8 mouse cellular contexts compared by ENCODE assay signal in genomic region chr13:67843775-67844118, GRCm38 (mm10). TPM values are rescaled to one million over a fixed set of nuclear protein-coding genes. Genes with fewer than 3 reads are reported as not detected.
A peak's percentile ranks its signal among the peaks of the same experiment; 100 is the strongest.
DNase-seq lines count a peak whose midpoint lies in the region; ATAC-seq and TF ChIP-seq lines count a peak whose summit lies in the region.
"Had no signal": no experiment of that assay in that cellular context is flagged by ENCODE, and none has a peak within 500 bp of the region (broad histone marks: within the 10 kb centered on the region; RNA-seq: fewer than 3 reads in every experiment).

No protein-coding gene starts in this region.

- WGBS in lung, postnatal 0 days: 43% methylated on average over 6 of the region's 6 CpGs
- WGBS in forebrain, embryonic 16.5 days: 40% methylated on average over 6 of the region's 6 CpGs
- 23% methylated on average over 6 of the region's 6 CpGs for WGBS in liver, embryonic 13.5 days (ENCODE audit: insufficient replicate concordance)
- 41% methylated on average over 6 of the region's 6 CpGs for WGBS in stomach, embryonic 16.5 days

- H3K9ac ChIP-seq in lung, postnatal 0 days (replicated peaks; ENCODE audit: low read depth): no peak overlapping the region
- peak overlapping the region; percentile 49; the same call in 1 of the 2 replicates for H3K9ac ChIP-seq in forebrain, embryonic 16.5 days (replicated peaks; ENCODE audit: low read depth, low read length)
- H3K9ac ChIP-seq in liver, embryonic 13.5 days: no peak overlapping the region
- H3K9ac ChIP-seq in stomach, embryonic 16.5 days (ENCODE audit: low read length): peak overlapping the region; percentile 74

- no peak for DNase-seq in lung, postnatal 0 days (ENCODE audit: low spot score)
- no peak for DNase-seq in lung, postnatal 36 days
- no peak for DNase-seq in liver, embryonic 13.5 days
- no peak for DNase-seq in spleen, postnatal 14 days (ENCODE audit: low spot score in 2 of 2)
- no peak for DNase-seq in left cerebral cortex, postnatal 36 days (ENCODE audit: low spot score in 2 of 2)

- no peak overlapping the region for H3K27ac ChIP-seq in lung, postnatal 0 days (ENCODE audit: low read length)
- H3K27ac ChIP-seq in forebrain, embryonic 16.5 days (ENCODE audit: low read length): peak overlapping the region; percentile 67
- no peak overlapping the region for H3K27ac ChIP-seq in liver, embryonic 13.5 days
- H3K27ac ChIP-seq in stomach, embryonic 16.5 days (ENCODE audit: low read length): no peak overlapping the region

- peaks cover 2% of the 10 kb centered on the region; the same call in 1 of the 2 replicates for H3K4me1 ChIP-seq in lung, postnatal 0 days (ENCODE audit: insufficient read depth, low read depth, low read length)
- peaks cover 5% of the 10 kb centered on the region; the same call in 1 of the 2 replicates for H3K4me1 ChIP-seq in forebrain, embryonic 16.5 days (replicated peaks; ENCODE audit: control insufficient read depth, insufficient read depth, low read length)
- 0 out of 2 replicates have a peak, but pooled peaks cover 4% of the 10 kb centered on the region for H3K4me1 ChIP-seq in liver, embryonic 13.5 days (replicated peaks)
- peaks cover 6% of the 10 kb centered on the region; the same call in 1 of the 2 replicates for H3K4me1 ChIP-seq in stomach, embryonic 16.5 days (ENCODE audit: control insufficient read depth, insufficient read depth, low read length)

- no peaks in the 10 kb centered on the region for H3K9me3 ChIP-seq in lung, postnatal 0 days (ENCODE audit: low read length)
- no peaks in the 10 kb centered on the region for H3K9me3 ChIP-seq in forebrain, embryonic 16.5 days (ENCODE audit: control insufficient read depth, low read length)
- H3K9me3 ChIP-seq in liver, embryonic 13.5 days (replicated peaks): no peaks in the 10 kb centered on the region
- no peaks in the 10 kb centered on the region for H3K9me3 ChIP-seq in stomach, embryonic 16.5 days (replicated peaks; ENCODE audit: control insufficient read depth, low read length)

- TF ChIP-seq CTCF in lung, postnatal 0 days (IDR thresholded peaks at IDR 0.05): no peak

- H3K4me3 ChIP-seq in lung, postnatal 0 days (ENCODE audit: low read depth, low read length): peak overlapping the region; percentile 31; the same call in 1 of the 2 replicates
- H3K4me3 ChIP-seq in forebrain, embryonic 16.5 days (replicated peaks; ENCODE audit: low read length): peak overlapping the region; percentile 49
- H3K4me3 ChIP-seq in liver, embryonic 13.5 days (replicated peaks): no peak overlapping the region; the same call in 1 of the 2 replicates
- H3K4me3 ChIP-seq in stomach, embryonic 16.5 days (replicated peaks; ENCODE audit: low read length): peak overlapping the region; percentile 43

- no peaks in the 10 kb centered on the region for H3K36me3 ChIP-seq in lung, postnatal 0 days (ENCODE audit: insufficient read depth, low read length)
- no peaks in the 10 kb centered on the region for H3K36me3 ChIP-seq in forebrain, embryonic 16.5 days (ENCODE audit: control insufficient read depth, insufficient read depth)
- H3K36me3 ChIP-seq in liver, embryonic 13.5 days: no peaks in the 10 kb centered on the region
- no peaks in the 10 kb centered on the region for H3K36me3 ChIP-seq in stomach, embryonic 16.5 days (ENCODE audit: control insufficient read depth, insufficient read depth, low read length)

- ATAC-seq in lung, postnatal 0 days: no peak
- no peak; the same call in none of the 2 replicates for ATAC-seq in forebrain, embryonic 16.5 days
- no peak for ATAC-seq in liver, embryonic 13.5 days (ENCODE audit: low read depth)
- ATAC-seq in stomach, embryonic 16.5 days (ENCODE audit: insufficient read depth, low FRiP score): no peak

- TF ChIP-seq EP300 in lung, postnatal 0 days (IDR thresholded peaks at IDR 0.05): no peak

- peak overlapping the region; percentile 56 for H3K4me2 ChIP-seq in lung, postnatal 0 days (replicated peaks; ENCODE audit: low read depth, low read length)
- H3K4me2 ChIP-seq in forebrain, embryonic 16.5 days (ENCODE audit: low read length): peak overlapping the region; percentile 63
- peak overlapping the region; percentile 43 for H3K4me2 ChIP-seq in liver, embryonic 13.5 days
- peak overlapping the region; percentile 59 for H3K4me2 ChIP-seq in stomach, embryonic 16.5 days (ENCODE audit: low read depth, low read length)

- intact Hi-C loops in left cerebral cortex, postnatal 36 days (cut with DNase I): loop anchor here (1.0 kb wide), 1 partner anchor 206 kb away; the partner anchor contains the start of genes Gm49345 and Zfp729a

- H3K27me3 ChIP-seq in lung, postnatal 0 days (replicated peaks; ENCODE audit: insufficient read depth, low read length): no peaks in the 10 kb centered on the region
- no peaks in the 10 kb centered on the region for H3K27me3 ChIP-seq in forebrain, embryonic 16.5 days (replicated peaks; ENCODE audit: control insufficient read depth, insufficient read depth, low read length)
- no peaks in the 10 kb centered on the region for H3K27me3 ChIP-seq in liver, embryonic 13.5 days
- H3K27me3 ChIP-seq in stomach, embryonic 16.5 days (ENCODE audit: control insufficient read depth, insufficient read depth, low read length): no peaks in the 10 kb centered on the region

RNA-seq across cellular contexts. Expression of gene Gm10037, which starts 12.8 kb away (rescaled TPM):
- 2.7 and 3.7 TPM in 2 replicates for polyA plus RNA-seq in lung, postnatal 0 days (2015; fragmentation: Nextera tagmentation; extraction: Ambion mirVana)
- 3.6 and 4.9 TPM in 2 replicates for polyA plus RNA-seq in forebrain, embryonic 16.5 days (2015; fragmentation: Nextera tagmentation; extraction: Ambion mirVana)
- 0.37 and 0.40 TPM in 2 replicates for polyA plus RNA-seq in liver, embryonic 13.5 days (2015; fragmentation: Nextera tagmentation; extraction: Ambion mirVana)
- polyA plus RNA-seq in stomach, embryonic 16.5 days (2015; fragmentation: Nextera tagmentation; extraction: Ambion mirVana): 2.3 and 3.0 TPM in 2 replicates
- total RNA-seq in left cerebral cortex, postnatal 36 days (2021): 10 to 100 TPM; 11.0 to 14.3 TPM

RNA-seq across cellular contexts. Expression of gene BC048507, which starts 19.4 kb away (rescaled TPM):
- not detected in 2 replicates for polyA plus RNA-seq in lung, postnatal 0 days (2015; fragmentation: Nextera tagmentation; extraction: Ambion mirVana)
- not detected in 2 replicates for polyA plus RNA-seq in forebrain, embryonic 16.5 days (2015; fragmentation: Nextera tagmentation; extraction: Ambion mirVana)
- polyA plus RNA-seq in liver, embryonic 13.5 days (2015; fragmentation: Nextera tagmentation; extraction: Ambion mirVana): not detected in 2 replicates
- polyA plus RNA-seq in stomach, embryonic 16.5 days (2015; fragmentation: Nextera tagmentation; extraction: Ambion mirVana): not detected in 2 replicates
- not detected for total RNA-seq in left cerebral cortex, postnatal 36 days (2021)
- total RNA-seq: left cerebral cortex, postnatal 4 days had no signal

RNA-seq across cellular contexts. Expression of gene Zfp273, which starts 30.2 kb away (rescaled TPM):
- polyA plus RNA-seq in lung, postnatal 0 days (2015; fragmentation: Nextera tagmentation; extraction: Ambion mirVana): 4.1 and 4.9 TPM in 2 replicates
- polyA plus RNA-seq in forebrain, embryonic 16.5 days (2015; fragmentation: Nextera tagmentation; extraction: Ambion mirVana): 15.1 and 17.0 TPM in 2 replicates
- 1.7 and 2.1 TPM in 2 replicates for polyA plus RNA-seq in liver, embryonic 13.5 days (2015; fragmentation: Nextera tagmentation; extraction: Ambion mirVana)
- polyA plus RNA-seq in stomach, embryonic 16.5 days (2015; fragmentation: Nextera tagmentation; extraction: Ambion mirVana): 5.6 and 5.9 TPM in 2 replicates
- 1 to 10 TPM; 5.7 to 7.8 TPM for total RNA-seq in left cerebral cortex, postnatal 36 days (2021)

Comparison
In these comparisons a context has a peak if more than half of its experiments do, and no peak if none do; other contexts are left out.
1. H3K9ac ChIP-seq: peak in forebrain, embryonic 16.5 days (single experiment) and stomach, embryonic 16.5 days (single experiment); none in lung, postnatal 0 days (single experiment) and liver, embryonic 13.5 days (single experiment).
2. Peak in every context shown above with its lines, with median percentiles within 50 percentile points of each other: H3K4me2 ChIP-seq.